Mouse (Mus musculus): ENCODE data around the gene Olfr378. TPM values are rescaled to one million over a fixed set of nuclear protein-coding genes. Genes with fewer than 3 reads are reported as not detected.

Olfr378 gene
- not detected for total RNA-seq (2021)
- polyA plus RNA-seq (2012; rRNA removed) = not detected in 2 replicates
- long read RNA-seq = 0 reads

DNA sequence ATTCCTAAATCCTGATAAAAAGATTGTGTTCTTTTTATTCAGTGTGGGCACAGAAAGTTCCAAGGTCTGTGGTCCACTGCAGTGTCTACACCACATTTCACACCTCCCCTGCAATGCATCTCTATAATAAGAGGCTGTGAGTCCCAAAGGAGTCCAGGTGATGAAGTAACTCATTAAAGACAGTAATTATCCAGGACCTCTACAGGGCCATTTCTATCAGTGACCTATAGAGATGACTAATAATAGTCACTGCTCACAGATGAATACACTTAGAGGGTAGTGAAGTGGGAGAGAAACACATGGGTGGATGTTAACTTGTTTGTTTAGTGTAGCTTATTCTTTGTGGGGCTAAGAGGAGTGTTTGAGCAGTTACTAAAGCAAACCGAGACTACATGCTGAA, at the start of gene Olfr378:
Gene Olfr378, minus strand, starts transcription at position 101 of the 400 bp plus-strand sequence.
- DNase-seq = no peak

GRCm38 (mm10) chr11:73457408-73457807, 29.1 kb upstream of the Olfr378 start, which contains the start of gene Olfr380:
TSS of gene Olfr380 (minus strand) at chr11:73457508.
- no peak for DNase-seq

- no peak for DNase-seq
Measured at GRCm38 (mm10) chr11:73399514-73399913, 28.8 kb downstream of the Olfr378 start, which contains the start of gene Olfr1. TSS of gene Olfr1 (minus strand) at chr11:73399614.

- no peak for DNase-seq
Measured at GRCm38 (mm10) chr11:73395374-73395773, 32.9 kb downstream of the Olfr378 start.

Other genes starting within 250 kb of the Olfr378 start
- 10 to 100 TPM; 16.8 to 18.3 TPM for gene Ctns, start 229.4 kb downstream of the Olfr378 start, total RNA-seq (2021)
- 11.1 and 12.5 TPM in 2 replicates for gene Ctns, start 229.4 kb downstream of the Olfr378 start, polyA plus RNA-seq (2012; rRNA removed)
- 10 to 100 TPM in 1 of 2 experiments, 1 to 10 TPM in 1; 8.8 to 12.4 TPM for gene Shpk, start 229.0 kb downstream of the Olfr378 start, total RNA-seq (2021)
- 10.0 and 10.9 TPM in 2 replicates for gene Shpk, start 229.0 kb downstream of the Olfr378 start, polyA plus RNA-seq (2012; rRNA removed)
- under 1 TPM; 0.21 to 0.26 TPM for gene Trpv1, start 194.2 kb downstream of the Olfr378 start, total RNA-seq (2021)
- gene Trpv1, start 194.2 kb downstream of the Olfr378 start, polyA plus RNA-seq (2012; rRNA removed) = 0.62 and 1.0 TPM in 2 replicates
- under 1 TPM; 0.12 to 0.14 TPM for gene Trpv3, start 161.1 kb downstream of the Olfr378 start, total RNA-seq (2021)
- 0.04 and 0.09 TPM in 2 replicates for gene Trpv3, start 161.1 kb downstream of the Olfr378 start, polyA plus RNA-seq (2012; rRNA removed)
- gene Aspa, start 98.9 kb downstream of the Olfr378 start, total RNA-seq (2021) = 10 to 100 TPM; 12.9 to 27.6 TPM
- gene Aspa, start 98.9 kb downstream of the Olfr378 start, polyA plus RNA-seq (2012; rRNA removed) = 0.48 and 0.59 TPM in 2 replicates
- gene Gm49340, start 98.7 kb downstream of the Olfr378 start, total RNA-seq (2021) = not detected
- gene Gm49340, start 98.7 kb downstream of the Olfr378 start, polyA plus RNA-seq (2012; rRNA removed) = 0.04 TPM in 1 of 2 replicates, not detected in the other
- 1 to 10 TPM; 1.1 to 1.5 TPM for gene Spata22, start 98.7 kb downstream of the Olfr378 start, total RNA-seq (2021)
- gene Spata22, start 98.7 kb downstream of the Olfr378 start, polyA plus RNA-seq (2012; rRNA removed) = not detected in 2 replicates
- not detected for gene Olfr20, start 77.7 kb downstream of the Olfr378 start, total RNA-seq (2021)
- 0.22 and 0.31 TPM in 2 replicates for gene Olfr20, start 77.7 kb downstream of the Olfr378 start, polyA plus RNA-seq (2012; rRNA removed)
- not detected for gene Olfr376, start 57.2 kb downstream of the Olfr378 start, total RNA-seq (2021)
- gene Olfr376, start 57.2 kb downstream of the Olfr378 start, polyA plus RNA-seq (2012; rRNA removed) = not detected in 2 replicates
- gene Olfr1, start 28.9 kb downstream of the Olfr378 start, total RNA-seq (2021) = not detected
- not detected in 2 replicates for gene Olfr1, start 28.9 kb downstream of the Olfr378 start, polyA plus RNA-seq (2012; rRNA removed)
- not detected for gene Olfr380, start 29.0 kb upstream of the Olfr378 start, total RNA-seq (2021)
- not detected in 2 replicates for gene Olfr380, start 29.0 kb upstream of the Olfr378 start, polyA plus RNA-seq (2012; rRNA removed)
- not detected for gene Olfr381, start 63.1 kb upstream of the Olfr378 start, total RNA-seq (2021)
- not detected in 2 replicates for gene Olfr381, start 63.1 kb upstream of the Olfr378 start, polyA plus RNA-seq (2012; rRNA removed)
- gene Olfr382, start 88.7 kb upstream of the Olfr378 start, total RNA-seq (2021) = not detected
- not detected in 2 replicates for gene Olfr382, start 88.7 kb upstream of the Olfr378 start, polyA plus RNA-seq (2012; rRNA removed)
- gene Olfr385, start 164.5 kb upstream of the Olfr378 start, total RNA-seq (2021) = not detected
- gene Olfr385, start 164.5 kb upstream of the Olfr378 start, polyA plus RNA-seq (2012; rRNA removed) = not detected in 2 replicates
- not detected for gene Olfr384, start 170.1 kb upstream of the Olfr378 start, total RNA-seq (2021)
- gene Olfr384, start 170.1 kb upstream of the Olfr378 start, polyA plus RNA-seq (2012; rRNA removed) = not detected in 2 replicates